Mouse (Mus musculus) CD4-positive helper T cell, adult 2 months (primary cell): ENCODE results near the gene Cadps.

Experiments
- DNase-seq: peaks from one replicate; pipeline ENCODE4 v3.0.0-alpha.2; 2012; ENCODE audit warnings: low read depth, missing footprints, low spot score

Cadps gene

GRCm38 (mm10) chr14:12730979-12731378, 91.9 kb downstream of the Cadps start:
- no peak for DNase-seq

GRCm38 (mm10) chr14:12722452-12723194, 100.3 kb downstream of the Cadps start:
- DNase-seq, result no peak

- no peak for DNase-seq
Observed at GRCm38 (mm10) chr14:12718766-12719165, 104.1 kb downstream of the Cadps start.

- DNase-seq, result no peak
Observed at GRCm38 (mm10) chr14:12715906-12716659, 106.8 kb downstream of the Cadps start.

GRCm38 (mm10) chr14:12707395-12707794, 115.5 kb downstream of the Cadps start:
- DNase-seq, result no peak

- DNase-seq, result no peak
Observed at GRCm38 (mm10) chr14:12704461-12704860, 118.4 kb downstream of the Cadps start.

GRCm38 (mm10) chr14:12690201-12690600, 132.7 kb downstream of the Cadps start:
- DNase-seq, result no peak

GRCm38 (mm10) chr14:12685015-12685414, 137.9 kb downstream of the Cadps start:
- no peak for DNase-seq

- no peak for DNase-seq
Observed at GRCm38 (mm10) chr14:12680819-12681638, 141.8 kb downstream of the Cadps start.

GRCm38 (mm10) chr14:12661430-12661829, 161.4 kb downstream of the Cadps start:
- no peak for DNase-seq

GRCm38 (mm10) chr14:12657351-12657750, 165.5 kb downstream of the Cadps start:
- DNase-seq, result no peak

GRCm38 (mm10) chr14:12642868-12643512, 179.9 kb downstream of the Cadps start:
- DNase-seq, result no peak

GRCm38 (mm10) chr14:12638762-12639161, 184.1 kb downstream of the Cadps start:
- DNase-seq, result no peak

GRCm38 (mm10) chr14:12637121-12637754, 185.6 kb downstream of the Cadps start:
- DNase-seq, result no peak

GRCm38 (mm10) chr14:12624256-12625130, 198.4 kb downstream of the Cadps start:
- DNase-seq, result no peak

GRCm38 (mm10) chr14:12607025-12607424, 215.9 kb downstream of the Cadps start:
- no peak for DNase-seq

- no peak for DNase-seq
Observed at GRCm38 (mm10) chr14:12606202-12606601, 216.7 kb downstream of the Cadps start.

GRCm38 (mm10) chr14:12602080-12602479, 220.8 kb downstream of the Cadps start:
- no peak for DNase-seq

GRCm38 (mm10) chr14:12595326-12595725, 227.6 kb downstream of the Cadps start:
- DNase-seq, result no peak

- no peak for DNase-seq
Observed at GRCm38 (mm10) chr14:12592472-12593075, 230.3 kb downstream of the Cadps start.
